Mouse (Mus musculus): ENCODE measurements around the gene Myl7. TPM values are rescaled to one million over a fixed set of nuclear protein-coding genes. Genes with fewer than 3 reads are reported as not detected.
"Not testable (repeated sequence)": the region's sequence is repeated elsewhere in the genome, so short reads cannot be mapped to it uniquely, and the experiment has no call there.

The Myl7 gene
- polyA plus RNA-seq (2015; fragmentation: Nextera tagmentation; extraction: Ambion mirVana): 1.7 and 3.5 TPM in 2 replicates

- Histone ChIP-seq H3K36me3 (no peaks in the 10 kb centered on the region), H3K27ac (replicated peaks) (no peak within 1 kb of the TSS), H3K4me1 (replicated peaks) (peaks cover 43% of the 10 kb centered on the region), H3K4me3 (no peak within 1 kb of the TSS), H3K27me3 (peaks cover 22% of the 10 kb centered on the region), H3K4me2 (no peak within 1 kb of the TSS), H3K9ac (no peak within 1 kb of the TSS), H3K9me3 (no peaks in the 10 kb centered on the region)
- no peak for ATAC-seq (ENCODE audit: low read depth)
- 77% methylated on average over 5 of the region's 5 CpGs for WGBS
These were observed at the start of gene Myl7 for GRCm38 (mm10) chr11:5898531-5898930. Myl7 (minus strand) TSS chr11:5898782.

DNA sequence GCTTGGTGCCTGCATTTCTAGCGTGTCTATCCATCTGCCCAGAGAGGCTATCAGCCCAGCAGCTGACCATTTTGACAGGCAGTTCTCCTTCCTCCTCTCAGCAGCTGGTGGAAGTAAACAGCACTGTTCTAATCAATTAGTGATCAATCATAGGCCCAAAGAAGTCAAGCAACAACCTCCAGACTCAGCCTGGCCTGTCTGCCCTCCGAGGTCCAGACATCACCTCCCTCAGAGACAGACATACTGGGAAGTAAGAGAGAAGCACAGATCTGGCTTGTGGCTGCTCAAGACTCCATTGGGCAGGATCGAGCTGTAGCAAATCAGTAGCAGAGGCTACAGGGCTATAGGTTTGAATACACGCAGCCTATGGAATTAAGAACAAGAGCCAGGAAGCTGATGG, 49.2 kb upstream of the Myl7 start:
- Histone ChIP-seq H3K4me2 (no peak overlapping the region), H3K27ac (replicated peaks) (no peak overlapping the region), H3K36me3 (no peaks in the 10 kb centered on the region), H3K4me3 (no peak overlapping the region), H3K4me1 (replicated peaks) (peaks cover 8% of the 10 kb centered on the region), H3K9ac (no peak overlapping the region), H3K9me3 (no peaks in the 10 kb centered on the region), H3K27me3 (no peaks in the 10 kb centered on the region)
- 68% methylated on average over 4 of the region's 4 CpGs for WGBS
- no peak for ATAC-seq (ENCODE audit: low read depth)

- Histone ChIP-seq H3K9me3 (no peaks in the 10 kb centered on the region), H3K4me2 (no peak overlapping the region), H3K4me3 (no peak overlapping the region), H3K27ac (replicated peaks) (no peak overlapping the region), H3K27me3 (no peaks in the 10 kb centered on the region), H3K9ac (no peak overlapping the region), H3K4me1 (replicated peaks) (peaks cover 8% of the 10 kb centered on the region), H3K36me3 (no peaks in the 10 kb centered on the region)
- no peak for ATAC-seq (ENCODE audit: low read depth)
- 76% methylated on average over 2 of the region's 2 CpGs for WGBS
These were observed 46.5 kb upstream of the Myl7 start for GRCm38 (mm10) chr11:5945096-5945495.

DNA sequence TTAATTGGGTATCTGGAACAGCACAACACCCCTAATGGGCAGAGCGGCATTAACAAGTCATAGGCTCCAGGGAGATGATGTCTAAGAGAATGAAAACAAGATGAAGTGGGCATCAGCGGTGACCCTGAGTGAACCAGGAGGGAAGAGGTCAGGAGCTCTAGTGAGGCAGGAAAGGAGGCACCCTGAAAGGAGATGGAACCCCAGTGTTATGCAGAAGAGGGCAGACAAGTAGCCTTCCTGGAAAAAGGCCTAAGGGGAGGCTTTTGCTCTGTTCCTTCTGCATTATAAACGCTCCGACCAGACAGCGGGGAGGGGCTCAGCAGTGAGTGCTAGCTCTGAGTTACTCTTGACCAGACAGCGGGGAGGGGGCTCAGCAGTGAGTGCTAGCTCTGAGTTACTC, 44.4 kb upstream of the Myl7 start:
- Histone ChIP-seq H3K27ac (replicated peaks) (no peak overlapping the region), H3K4me1 (replicated peaks) (no peaks in the 10 kb centered on the region), H3K4me3 (no peak overlapping the region), H3K4me2 (no peak overlapping the region), H3K9ac (no peak overlapping the region), H3K9me3 (no peaks in the 10 kb centered on the region), H3K27me3 (no peaks in the 10 kb centered on the region), H3K36me3 (no peaks in the 10 kb centered on the region)
- 55% methylated on average over 6 of the region's 6 CpGs for WGBS
- no peak for ATAC-seq (ENCODE audit: low read depth)

GRCm38 (mm10) chr11:5934531-5934930, 35.9 kb upstream of the Myl7 start:
- not testable (repeated sequence) for ATAC-seq (ENCODE audit: low read depth); H3K9me3 ChIP-seq; H3K27ac ChIP-seq (replicated peaks); H3K36me3 ChIP-seq; H3K9ac ChIP-seq; H3K4me3 ChIP-seq; H3K4me2 ChIP-seq; H3K27me3 ChIP-seq; H3K4me1 ChIP-seq (replicated peaks)
- 95% methylated on average over 11 of the region's 11 CpGs for WGBS

GRCm38 (mm10) chr11:5931947-5932346, 33.4 kb upstream of the Myl7 start:
- not testable (repeated sequence) for ATAC-seq (ENCODE audit: low read depth)
- 86% methylated on average over 6 of the region's 6 CpGs for WGBS

DNA sequence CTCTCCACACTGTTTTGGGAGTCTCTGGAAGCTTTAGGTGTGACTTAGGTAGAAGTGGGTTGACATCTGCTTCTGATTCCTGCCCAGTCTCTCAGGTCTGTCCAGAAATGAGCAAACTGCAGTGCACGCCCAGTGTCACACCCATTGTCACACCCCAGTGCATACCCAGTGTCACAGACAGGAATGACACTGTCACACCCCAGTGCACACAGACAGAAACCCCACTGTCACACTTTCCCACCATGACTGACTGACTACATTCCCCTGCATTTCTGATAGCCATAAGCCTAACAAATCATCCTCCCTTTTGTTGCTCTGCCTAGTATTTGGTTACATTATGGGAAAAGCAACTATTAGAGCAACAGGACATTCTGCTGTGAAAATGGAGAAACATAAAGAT, 32.0 kb upstream of the Myl7 start:
- H3K4me2 ChIP-seq: no peak overlapping the region
- H3K9ac ChIP-seq: no peak overlapping the region
- no peaks in the 10 kb centered on the region for H3K27me3 ChIP-seq
- no peak for ATAC-seq (ENCODE audit: low read depth)
- H3K4me1 ChIP-seq (replicated peaks): no peaks in the 10 kb centered on the region
- peaks cover 5% of the 10 kb centered on the region; the same call in 1 of the 2 replicates for H3K9me3 ChIP-seq
- H3K27ac ChIP-seq (replicated peaks): no peak overlapping the region
- 48% methylated on average over 1 of the region's 1 CpGs for WGBS
- H3K4me3 ChIP-seq: no peak overlapping the region
- H3K36me3 ChIP-seq: no peaks in the 10 kb centered on the region

More at GRCm38 (mm10) chr11:5931947-5932346, 33.4 kb upstream of the Myl7 start:
- H3K27ac ChIP-seq (replicated peaks); H3K9me3 ChIP-seq; H3K9ac ChIP-seq; H3K4me3 ChIP-seq; H3K27me3 ChIP-seq; H3K4me1 ChIP-seq (replicated peaks); H3K36me3 ChIP-seq; H3K4me2 ChIP-seq: not testable (repeated sequence)

GRCm38 (mm10) chr11:5926696-5927220, 28.2 kb upstream of the Myl7 start:
- H3K36me3 ChIP-seq: no peaks in the 10 kb centered on the region

DNA sequence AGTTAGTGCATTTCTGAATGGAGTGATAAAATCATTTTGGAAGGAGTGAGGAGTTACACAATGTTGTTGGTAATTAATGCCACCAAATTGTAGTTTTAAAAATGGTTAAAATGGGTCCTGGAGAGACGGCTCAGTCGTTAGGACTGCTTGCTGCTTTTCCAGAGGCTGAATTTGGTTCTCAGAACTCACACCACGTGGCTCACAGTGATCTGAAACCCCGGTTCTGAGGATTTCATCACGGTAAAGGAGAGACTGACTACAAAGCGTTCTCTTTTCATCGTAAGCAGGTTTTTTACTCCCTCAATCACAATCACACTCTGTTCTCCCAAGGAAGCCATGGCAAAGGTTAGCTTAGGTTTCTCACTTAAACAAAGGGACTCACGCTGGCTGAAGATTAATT, 26.1 kb upstream of the Myl7 start:
- no peak overlapping the region for H3K4me2 ChIP-seq
- 58% methylated on average over 8 of the region's 8 CpGs for WGBS

More at GRCm38 (mm10) chr11:5926696-5927220, 28.2 kb upstream of the Myl7 start:
- Histone ChIP-seq H3K4me1 (replicated peaks) (no peaks in the 10 kb centered on the region), H3K4me2 (no peak overlapping the region), H3K9ac (no peak overlapping the region), H3K9me3 (peaks cover 5% of the 10 kb centered on the region; the same call in 1 of the 2 replicates), H3K27me3 (no peaks in the 10 kb centered on the region), H3K4me3 (no peak overlapping the region), H3K27ac (replicated peaks) (no peak overlapping the region)
- no peak for ATAC-seq (ENCODE audit: low read depth)
- 87% methylated on average over 3 of the region's 3 CpGs for WGBS

GRCm38 (mm10) chr11:5920323-5920960, 21.9 kb upstream of the Myl7 start:
- Histone ChIP-seq H3K4me3 (no peak overlapping the region), H3K4me2 (no peak overlapping the region), H3K27ac (replicated peaks) (no peak overlapping the region), H3K36me3 (no peaks in the 10 kb centered on the region), H3K4me1 (replicated peaks) (no peaks in the 10 kb centered on the region), H3K9ac (no peak overlapping the region), H3K27me3 (no peaks in the 10 kb centered on the region), H3K9me3 (no peaks in the 10 kb centered on the region)
- WGBS: 44% methylated on average over 17 of the region's 17 CpGs
- ATAC-seq (ENCODE audit: low read depth): no peak

More for the DNA sequence above, 26.1 kb upstream of the Myl7 start:
- no peaks in the 10 kb centered on the region for H3K27me3 ChIP-seq
- H3K27ac ChIP-seq (replicated peaks): no peak overlapping the region
- H3K4me3 ChIP-seq: no peak overlapping the region
- ATAC-seq (ENCODE audit: low read depth): no peak
- H3K36me3 ChIP-seq: no peaks in the 10 kb centered on the region
- peaks cover 5% of the 10 kb centered on the region; the same call in 1 of the 2 replicates for H3K9me3 ChIP-seq
- H3K4me1 ChIP-seq (replicated peaks): no peaks in the 10 kb centered on the region
- no peak overlapping the region for H3K9ac ChIP-seq

- 94% methylated on average over 4 of the region's 4 CpGs for WGBS
- no peaks in the 10 kb centered on the region for H3K9me3 ChIP-seq
- no peaks in the 10 kb centered on the region for H3K36me3 ChIP-seq
- H3K27me3 ChIP-seq: no peaks in the 10 kb centered on the region
- no peak for ATAC-seq (ENCODE audit: low read depth)
- H3K9ac ChIP-seq: no peak overlapping the region
- H3K4me2 ChIP-seq: no peak overlapping the region
- no peak overlapping the region for H3K27ac ChIP-seq (replicated peaks)
- H3K4me1 ChIP-seq (replicated peaks): no peaks in the 10 kb centered on the region
- H3K4me3 ChIP-seq: no peak overlapping the region
These were observed 21.0 kb upstream of the Myl7 start for GRCm38 (mm10) chr11:5919606-5920005.

- no peak for ATAC-seq (ENCODE audit: low read depth)
- Histone ChIP-seq H3K4me2 (no peak overlapping the region), H3K9me3 (no peaks in the 10 kb centered on the region), H3K27ac (replicated peaks) (no peak overlapping the region), H3K9ac (no peak overlapping the region), H3K4me3 (no peak overlapping the region), H3K36me3 (no peaks in the 10 kb centered on the region), H3K4me1 (replicated peaks) (peaks cover 3% of the 10 kb centered on the region), H3K27me3 (no peaks in the 10 kb centered on the region)
- 77% methylated on average over 2 of the region's 2 CpGs for WGBS
These were observed 19.5 kb upstream of the Myl7 start for GRCm38 (mm10) chr11:5918111-5918510.

GRCm38 (mm10) chr11:5916178-5916548, 17.6 kb upstream of the Myl7 start:
- Histone ChIP-seq H3K27me3 (no peaks in the 10 kb centered on the region), H3K36me3 (no peaks in the 10 kb centered on the region), H3K4me1 (replicated peaks) (peaks cover 6% of the 10 kb centered on the region), H3K27ac (replicated peaks) (no peak overlapping the region), H3K4me2 (no peak overlapping the region), H3K9ac (no peak overlapping the region), H3K4me3 (no peak overlapping the region), H3K9me3 (no peaks in the 10 kb centered on the region)
- WGBS: 74% methylated on average over 8 of the region's 8 CpGs
- no peak for ATAC-seq (ENCODE audit: low read depth)

All from neural tube, embryonic 13.5 days (tissue).